ENCODE assay signal across 14 mouse cellular contexts in genomic region chr17:46605126-46605525, GRCm38 (mm10). TPM values are rescaled to one million over a fixed set of nuclear protein-coding genes. Genes with fewer than 3 reads are reported as not detected.
DNase-seq lines count a peak whose midpoint lies in the region; ATAC-seq lines count a peak whose summit lies in the region.
"Had no signal": no experiment of that assay in that cellular context is flagged by ENCODE, and none has a peak within 500 bp of the region (broad histone marks: within the 10 kb centered on the region; RNA-seq: fewer than 3 reads in every experiment).

No protein-coding gene starts in this region.

- peaks cover 25% of the 10 kb centered on the region for H3K4me1 ChIP-seq in heart, embryonic 11.5 days (ENCODE audit: control insufficient read depth, insufficient read depth, low read length)
- peaks cover 40% of the 10 kb centered on the region for H3K4me1 ChIP-seq in heart, embryonic 10.5 days
- H3K4me1 ChIP-seq in midbrain, embryonic 10.5 days, result peaks cover 29% of the 10 kb centered on the region
- H3K4me1 ChIP-seq in midbrain, embryonic 11.5 days (ENCODE audit: control insufficient read depth, insufficient read depth, low read length), result peaks cover 10% of the 10 kb centered on the region
- peaks cover 26% of the 10 kb centered on the region for H3K4me1 ChIP-seq in midbrain, embryonic 13.5 days (replicated peaks)

- no peak overlapping the region for H3K4me3 ChIP-seq in heart, embryonic 11.5 days (ENCODE audit: low read depth, low read length)
- no peak overlapping the region for H3K4me3 ChIP-seq in heart, embryonic 10.5 days
- H3K4me3 ChIP-seq in midbrain, embryonic 10.5 days, result no peak overlapping the region
- no peak overlapping the region for H3K4me3 ChIP-seq in midbrain, embryonic 11.5 days (ENCODE audit: low read depth, low read length)
- H3K4me3 ChIP-seq in midbrain, embryonic 13.5 days (replicated peaks), result no peak overlapping the region

- DNase-seq in heart, embryonic 10.5 days (ENCODE audit: low spot score), result no peak
- no peak for DNase-seq in midbrain, embryonic 10.5 days (ENCODE audit: low spot score)
- DNase-seq in midbrain, embryonic 11.5 days (ENCODE audit: low spot score, missing footprints), result no peak
- DNase-seq in retina, postnatal 1 day, result peak; percentile 39
- no peak for DNase-seq in cerebellum, adult 18-20 months
- no peak for DNase-seq in gastrocnemius, postnatal 10 days
- DNase-seq: adrenal gland, adult 8-10 months; cerebellum, adult 9-10 months; kidney, postnatal 10 days; left cerebral cortex, postnatal 4 days; liver, postnatal 0 days; thymus, adult 18-20 months had no signal

- H3K27ac ChIP-seq in heart, embryonic 11.5 days (ENCODE audit: low read depth, low read length), result 0 out of 2 replicates have a peak overlapping the region, but pooled peaks have one; percentile 17
- no peak overlapping the region for H3K27ac ChIP-seq in heart, embryonic 10.5 days
- peak overlapping the region; percentile 30; the same call in 1 of the 2 replicates for H3K27ac ChIP-seq in midbrain, embryonic 10.5 days (replicated peaks)
- H3K27ac ChIP-seq in midbrain, embryonic 11.5 days (ENCODE audit: low read depth, low read length), result no peak overlapping the region
- H3K27ac ChIP-seq in midbrain, embryonic 13.5 days, result peak overlapping the region; percentile 65

- H3K27me3 ChIP-seq in heart, embryonic 11.5 days (ENCODE audit: control insufficient read depth, insufficient read depth, low read length), result no peaks in the 10 kb centered on the region
- no peaks in the 10 kb centered on the region for H3K27me3 ChIP-seq in heart, embryonic 10.5 days (ENCODE audit: insufficient read depth, poor library complexity, severe bottlenecking)
- no peaks in the 10 kb centered on the region for H3K27me3 ChIP-seq in midbrain, embryonic 10.5 days (ENCODE audit: low read depth, poor library complexity, severe bottlenecking)
- no peaks in the 10 kb centered on the region for H3K27me3 ChIP-seq in midbrain, embryonic 11.5 days (ENCODE audit: control insufficient read depth, insufficient read depth, low read length)
- H3K27me3 ChIP-seq in midbrain, embryonic 13.5 days, result no peaks in the 10 kb centered on the region

- ATAC-seq in heart, embryonic 11.5 days (replicated peaks; ENCODE audit: insufficient number of reproducible peaks, low FRiP score, low TSS enrichment), result no peak
- ATAC-seq in midbrain, embryonic 11.5 days (ENCODE audit: low FRiP score), result no peak
- ATAC-seq in midbrain, embryonic 13.5 days, result peak; percentile 19; the same call in 1 of the 2 replicates
- ATAC-seq: liver, postnatal 0 days had no signal

- 0 out of 2 replicates have a peak overlapping the region, but pooled peaks have one; percentile 22 for H3K9ac ChIP-seq in heart, embryonic 11.5 days (ENCODE audit: low read depth, low read length)
- H3K9ac ChIP-seq in midbrain, embryonic 11.5 days (ENCODE audit: low read length), result no peak overlapping the region
- no peak overlapping the region for H3K9ac ChIP-seq in midbrain, embryonic 13.5 days (replicated peaks)
- H3K9ac ChIP-seq: liver, postnatal 0 days had no signal

- H3K4me2 ChIP-seq in heart, embryonic 11.5 days, result no peak overlapping the region
- H3K4me2 ChIP-seq in midbrain, embryonic 11.5 days, result no peak overlapping the region
- H3K4me2 ChIP-seq in midbrain, embryonic 13.5 days (replicated peaks), result no peak overlapping the region

- WGBS in heart, embryonic 11.5 days (ENCODE audit: insufficient replicate concordance), result 78% methylated on average over 5 of the region's 5 CpGs
- WGBS in heart, embryonic 10.5 days, result 75% methylated on average over 5 of the region's 5 CpGs
- 88% methylated on average over 5 of the region's 5 CpGs for WGBS in midbrain, embryonic 10.5 days
- WGBS in midbrain, embryonic 11.5 days, result 61% methylated on average over 5 of the region's 5 CpGs
- WGBS in midbrain, embryonic 13.5 days, result 50% methylated on average over 5 of the region's 5 CpGs

- H3K36me3 ChIP-seq in heart, embryonic 11.5 days (ENCODE audit: control insufficient read depth, insufficient read depth, low read length), result no peaks in the 10 kb centered on the region
- peaks cover 15% of the 10 kb centered on the region for H3K36me3 ChIP-seq in heart, embryonic 10.5 days
- peaks cover 5% of the 10 kb centered on the region for H3K36me3 ChIP-seq in midbrain, embryonic 10.5 days
- no peaks in the 10 kb centered on the region for H3K36me3 ChIP-seq in midbrain, embryonic 11.5 days (ENCODE audit: control insufficient read depth, insufficient read depth, low read length)
- no peaks in the 10 kb centered on the region for H3K36me3 ChIP-seq in midbrain, embryonic 13.5 days

- H3K9me3 ChIP-seq in heart, embryonic 11.5 days (replicated peaks; ENCODE audit: control insufficient read depth, low read length), result no peaks in the 10 kb centered on the region
- no peaks in the 10 kb centered on the region for H3K9me3 ChIP-seq in heart, embryonic 10.5 days
- no peaks in the 10 kb centered on the region for H3K9me3 ChIP-seq in midbrain, embryonic 10.5 days (replicated peaks)
- no peaks in the 10 kb centered on the region for H3K9me3 ChIP-seq in midbrain, embryonic 11.5 days (ENCODE audit: control insufficient read depth, low read length)
- H3K9me3 ChIP-seq in midbrain, embryonic 13.5 days, result no peaks in the 10 kb centered on the region

RNA-seq across cellular contexts. Expression of gene Ptk7, which starts 24.2 kb away (rescaled TPM):
- 18.8 and 22.8 TPM in 2 replicates for polyA plus RNA-seq in heart, embryonic 11.5 days (2014; fragmentation: Nextera tagmentation; extraction: Ambion mirVana)
- polyA plus RNA-seq in heart, embryonic 10.5 days (2016; fragmentation: Nextera tagmentation; extraction: Ambion mirVana), result 65.4 and 67.7 TPM in 2 replicates
- 65.3 and 68.4 TPM in 2 replicates for polyA plus RNA-seq in midbrain, embryonic 10.5 days (2016; fragmentation: Nextera tagmentation; extraction: Ambion mirVana)
- 16.7 and 19.5 TPM in 2 replicates for polyA plus RNA-seq in midbrain, embryonic 11.5 days (2014; fragmentation: Nextera tagmentation; extraction: Ambion mirVana)
- polyA plus RNA-seq in midbrain, embryonic 13.5 days (2015; fragmentation: Nextera tagmentation; extraction: Ambion mirVana), result 33.4 and 37.5 TPM in 2 replicates
- 10 to 100 TPM; 12.6 to 19.3 TPM for total RNA-seq in gastrocnemius, postnatal 10 days (2021)

RNA-seq across cellular contexts. Expression of gene Klc4, which starts 40.7 kb away (rescaled TPM):
- polyA plus RNA-seq in heart, embryonic 11.5 days (2014; fragmentation: Nextera tagmentation; extraction: Ambion mirVana), result 16.5 and 18.0 TPM in 2 replicates
- polyA plus RNA-seq in heart, embryonic 10.5 days (2016; fragmentation: Nextera tagmentation; extraction: Ambion mirVana), result 21.1 and 22.5 TPM in 2 replicates
- polyA plus RNA-seq in midbrain, embryonic 10.5 days (2016; fragmentation: Nextera tagmentation; extraction: Ambion mirVana), result 33.0 and 40.3 TPM in 2 replicates
- 26.6 and 29.8 TPM in 2 replicates for polyA plus RNA-seq in midbrain, embryonic 11.5 days (2014; fragmentation: Nextera tagmentation; extraction: Ambion mirVana)
- 49.1 and 54.1 TPM in 2 replicates for polyA plus RNA-seq in midbrain, embryonic 13.5 days (2015; fragmentation: Nextera tagmentation; extraction: Ambion mirVana)
- total RNA-seq in gastrocnemius, postnatal 10 days (2021), result 10 to 100 TPM; 18.7 to 19.5 TPM

RNA-seq across cellular contexts. Expression of gene Mrpl2, which starts 40.9 kb away (rescaled TPM):
- 110 and 119 TPM in 2 replicates for polyA plus RNA-seq in heart, embryonic 11.5 days (2014; fragmentation: Nextera tagmentation; extraction: Ambion mirVana)
- 131 and 151 TPM in 2 replicates for polyA plus RNA-seq in heart, embryonic 10.5 days (2016; fragmentation: Nextera tagmentation; extraction: Ambion mirVana)
- polyA plus RNA-seq in midbrain, embryonic 10.5 days (2016; fragmentation: Nextera tagmentation; extraction: Ambion mirVana), result 126 and 129 TPM in 2 replicates
- 97.8 and 100 TPM in 2 replicates for polyA plus RNA-seq in midbrain, embryonic 11.5 days (2014; fragmentation: Nextera tagmentation; extraction: Ambion mirVana)
- polyA plus RNA-seq in midbrain, embryonic 13.5 days (2015; fragmentation: Nextera tagmentation; extraction: Ambion mirVana), result 75.1 and 89.5 TPM in 2 replicates
- total RNA-seq in gastrocnemius, postnatal 10 days (2021), result 100 to 1,000 TPM; 101 to 117 TPM

RNA-seq across cellular contexts. Expression of gene Cul7, which starts 45.0 kb away (rescaled TPM):
- 33.6 and 36.2 TPM in 2 replicates for polyA plus RNA-seq in heart, embryonic 11.5 days (2014; fragmentation: Nextera tagmentation; extraction: Ambion mirVana)
- 44.8 and 51.3 TPM in 2 replicates for polyA plus RNA-seq in heart, embryonic 10.5 days (2016; fragmentation: Nextera tagmentation; extraction: Ambion mirVana)
- 37.4 and 45.1 TPM in 2 replicates for polyA plus RNA-seq in midbrain, embryonic 10.5 days (2016; fragmentation: Nextera tagmentation; extraction: Ambion mirVana)
- polyA plus RNA-seq in midbrain, embryonic 11.5 days (2014; fragmentation: Nextera tagmentation; extraction: Ambion mirVana), result 26.2 and 26.8 TPM in 2 replicates
- 41.6 and 46.3 TPM in 2 replicates for polyA plus RNA-seq in midbrain, embryonic 13.5 days (2015; fragmentation: Nextera tagmentation; extraction: Ambion mirVana)
- total RNA-seq in gastrocnemius, postnatal 10 days (2021), result 10 to 100 TPM; 39.8 to 50.5 TPM

RNA-seq across cellular contexts. Expression of gene Srf, which starts 49.2 kb away (rescaled TPM):
- polyA plus RNA-seq in heart, embryonic 11.5 days (2014; fragmentation: Nextera tagmentation; extraction: Ambion mirVana), result 14.6 and 15.0 TPM in 2 replicates
- polyA plus RNA-seq in heart, embryonic 10.5 days (2016; fragmentation: Nextera tagmentation; extraction: Ambion mirVana), result 10.9 and 15.7 TPM in 2 replicates
- 5.0 and 6.5 TPM in 2 replicates for polyA plus RNA-seq in midbrain, embryonic 10.5 days (2016; fragmentation: Nextera tagmentation; extraction: Ambion mirVana)
- 3.6 and 6.0 TPM in 2 replicates for polyA plus RNA-seq in midbrain, embryonic 11.5 days (2014; fragmentation: Nextera tagmentation; extraction: Ambion mirVana)
- 4.1 and 6.0 TPM in 2 replicates for polyA plus RNA-seq in midbrain, embryonic 13.5 days (2015; fragmentation: Nextera tagmentation; extraction: Ambion mirVana)
- 10 to 100 TPM; 66.9 to 75.5 TPM for total RNA-seq in gastrocnemius, postnatal 10 days (2021)

Comparison
In these comparisons a context has a peak if more than half of its experiments do, and no peak if none do; other contexts are left out.
1. H3K27ac ChIP-seq: peak in heart, embryonic 11.5 days (single experiment), midbrain, embryonic 10.5 days (single experiment) and midbrain, embryonic 13.5 days (single experiment); none in heart, embryonic 10.5 days (single experiment) and midbrain, embryonic 11.5 days (single experiment).